Mouse (Mus musculus) limb, embryonic 14.5 days (tissue): Measurements from ENCODE around the gene Mast4. TPM values are rescaled to one million over a fixed set of nuclear protein-coding genes. Genes with fewer than 3 reads are reported as not detected.
A peak's percentile ranks its signal among the peaks of the same experiment; 100 is the strongest.

Source experiments
- ATAC-seq: fragments of 200-750 bp; cut with Nextera tagmentation; 2 replicates; pipeline ENCODE4 v1.8.0; 2017; ENCODE audit warnings: low read depth, moderate number of reproducible peaks, moderate TSS enrichment; ENCODE audit not compliant: low FRiP score
- DNase-seq: peaks from one replicate; pipeline ENCODE4 v3.0.0-alpha.2; 2015; ENCODE audit warnings: low spot score
- H3K27ac ChIP-seq: fragments of 300-500 bp; sonication (generic); replicated peaks from 2 replicates; pipeline ENCODE4 v1.5.1; 2014; ENCODE audit warnings: low read depth, mild to moderate bottlenecking, low read length, moderate library complexity, mixed read lengths
- H3K27me3 ChIP-seq: fragments of 300-500 bp; sonication (generic); 2 replicates; pipeline ENCODE4 v1.6.1; 2014; ENCODE audit warnings: low read length, mixed read lengths; ENCODE audit not compliant: control insufficient read depth, insufficient read depth
- H3K36me3 ChIP-seq: fragments of 300-500 bp; sonication (generic); 2 replicates; pipeline ENCODE4 v1.6.1; 2014; ENCODE audit warnings: mild to moderate bottlenecking, low read length, moderate library complexity, mixed read lengths; ENCODE audit not compliant: control insufficient read depth, insufficient read depth
- H3K4me1 ChIP-seq: fragments of 300-500 bp; sonication (generic); 2 replicates; pipeline ENCODE4 v1.6.1; 2014; ENCODE audit warnings: antibody characterized with exemption, low read length, mixed read lengths; ENCODE audit not compliant: control insufficient read depth, insufficient read depth
- H3K4me2 ChIP-seq: fragments of 300-500 bp; sonication (generic); replicated peaks from 2 replicates; pipeline ENCODE4 v1.6.1; 2014; ENCODE audit warnings: low read depth, mild to moderate bottlenecking, low read length, moderate library complexity; ENCODE audit not compliant: severe bottlenecking
- H3K4me3 ChIP-seq: fragments of 300-500 bp; sonication (generic); replicated peaks from 2 replicates; pipeline ENCODE4 v1.5.1; 2014; ENCODE audit warnings: low read length
- H3K9ac ChIP-seq: fragments of 300-500 bp; sonication (generic); 2 replicates; pipeline ENCODE4 v1.6.1; 2014; ENCODE audit warnings: mild to moderate bottlenecking, low read depth, low read length, moderate library complexity; ENCODE audit not compliant: severe bottlenecking
- H3K9me3 ChIP-seq: fragments of 300-500 bp; sonication (generic); 2 replicates; pipeline ENCODE4 v1.6.1; 2016; ENCODE audit warnings: low read length; ENCODE audit not compliant: control insufficient read depth
- POLR2A ChIP-seq: fragments of 200-500 bp; IDR thresholded peaks from 2 replicates; pipeline ENCODE4 v1.8.0; 2012; ENCODE audit warnings: inconsistent platforms, mild to moderate bottlenecking, moderate library complexity, borderline replicate concordance; ENCODE audit not compliant: insufficient read depth, insufficient read length; ENCODE audit errors: extremely low read depth
- WGBS: fragments of 180-500 bp; shearing (Covaris S2); extraction: QIAGEN DNeasy Blood & Tissue Kit; methylation state at CpG from one replicate; pipeline ENCODE4 v1.1.7; 2014; 5-methylcytosine and 5-hydroxymethylcytosine counted together
- polyA plus RNA-seq, 2 experiments: library from polyadenylated mRNA; depleted of rRNA in 1 of 2; stranded (reverse) in 1 of 2; unstranded in 1 of 2; fragments of >200 nt; fragmentation: Nextera tagmentation in 1 of 2; extraction: Ambion mirVana in 1 of 2; gene quantifications; 2 replicates each; pipeline versions ENCODE4 v1.2.1 to v1.2.3; 2012 to 2014

Gene Mast4
- polyA plus RNA-seq, 2 experiments, result 12.5 to 25.2 TPM

DNA sequence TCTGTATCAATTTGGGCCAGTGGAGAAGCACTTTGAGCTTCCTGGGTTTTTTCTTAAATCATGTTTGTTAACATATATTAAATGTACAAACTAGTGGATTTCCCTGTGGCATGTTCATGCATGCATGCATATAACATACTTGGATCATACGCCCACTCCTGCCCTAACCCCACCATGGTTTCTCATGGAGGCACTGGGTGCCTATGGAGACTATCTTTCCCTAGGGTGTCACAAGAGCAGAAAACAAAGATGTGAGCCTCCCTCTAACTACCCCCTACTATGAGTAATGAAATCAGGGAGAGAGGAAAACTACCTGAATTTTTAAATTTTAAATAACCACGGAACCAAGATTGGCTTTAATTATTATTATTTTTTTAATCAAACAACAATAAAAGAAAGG is 32.2 kb downstream of the Mast4 start:
- ATAC-seq, result no peak

DNA sequence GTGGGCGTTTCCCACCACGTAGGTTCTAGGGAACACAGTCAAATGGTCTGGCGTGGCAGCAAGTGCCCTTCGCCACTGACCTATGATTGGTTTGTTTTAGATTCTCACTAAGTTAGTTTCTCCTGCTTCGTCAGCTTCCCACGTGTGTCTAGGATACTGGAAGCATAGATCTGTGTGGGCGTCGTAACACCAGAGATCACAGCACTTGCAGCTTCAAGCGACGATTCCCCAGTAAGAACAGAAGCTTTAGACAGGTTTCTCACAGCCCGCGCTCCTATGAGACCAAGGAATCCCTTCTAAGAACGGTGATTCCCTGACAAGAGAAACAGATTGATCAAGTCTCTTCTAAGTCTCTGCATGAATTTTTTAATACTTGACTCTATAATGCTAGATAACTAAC is 39.9 kb downstream of the Mast4 start:
- Histone ChIP-seq H3K4me3 (no peak overlapping the region), H3K36me3 (no peaks in the 10 kb centered on the region), H3K9ac (no peak overlapping the region), H3K4me2 (no peak overlapping the region), H3K27ac (no peak overlapping the region), H3K9me3 (no peaks in the 10 kb centered on the region), H3K4me1 (no peaks in the 10 kb centered on the region), H3K27me3 (no peaks in the 10 kb centered on the region)
- TF ChIP-seq POLR2A, result no peak
- no peak for ATAC-seq
- 92% methylated on average over 13 of the region's 13 CpGs for WGBS
- no peak for DNase-seq

More for the DNA sequence above, 32.2 kb downstream of the Mast4 start:
- H3K27me3 ChIP-seq, result no peaks in the 10 kb centered on the region
- DNase-seq, result no peak
- 80% methylated on average over 2 of the region's 2 CpGs for WGBS
- H3K36me3 ChIP-seq, result no peaks in the 10 kb centered on the region
- H3K9ac ChIP-seq, result no peak overlapping the region
- peaks cover 13% of the 10 kb centered on the region for H3K4me1 ChIP-seq
- H3K27ac ChIP-seq, result no peak overlapping the region
- H3K4me3 ChIP-seq, result no peak overlapping the region
- no peak overlapping the region for H3K4me2 ChIP-seq
- TF ChIP-seq POLR2A, result no peak
- H3K9me3 ChIP-seq, result no peaks in the 10 kb centered on the region

- H3K27ac ChIP-seq, result 0 out of 2 replicates have a peak overlapping the region, but pooled peaks have one; percentile 26
- DNase-seq (peak; percentile 42), ATAC-seq (peak; percentile 73; the same call in 1 of the 2 replicates)
Observed at GRCm38 (mm10) chr13:103293121-103293520, 41.2 kb downstream of the Mast4 start.

DNA sequence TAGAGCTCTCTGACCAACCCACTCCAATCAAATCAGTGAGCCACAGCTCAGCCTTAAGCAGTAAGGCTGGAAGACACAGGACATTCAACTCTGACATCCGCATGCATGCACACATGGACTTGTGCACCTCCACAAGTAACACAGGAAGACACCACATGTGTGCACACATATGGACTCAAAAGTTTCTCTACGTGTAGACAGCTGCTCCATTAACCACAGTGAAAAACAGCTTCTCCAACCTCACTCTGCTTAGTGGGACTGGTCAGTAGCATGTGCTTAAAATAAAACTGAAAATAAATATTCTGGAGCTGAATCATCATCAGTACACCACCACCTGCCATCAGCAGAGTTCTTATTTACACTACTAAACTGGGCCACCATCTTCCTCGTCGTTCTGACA is 43.2 kb downstream of the Mast4 start:
- no peak overlapping the region for H3K27ac ChIP-seq
- ATAC-seq, result no peak
- no peak overlapping the region for H3K4me2 ChIP-seq
- H3K4me3 ChIP-seq, result no peak overlapping the region
- H3K27me3 ChIP-seq, result no peaks in the 10 kb centered on the region
- H3K9ac ChIP-seq, result no peak overlapping the region
- no peak for DNase-seq
- WGBS, result 80% methylated on average over 4 of the region's 4 CpGs
- H3K9me3 ChIP-seq, result no peaks in the 10 kb centered on the region
- TF ChIP-seq POLR2A, result no peak
- H3K4me1 ChIP-seq, result no peaks in the 10 kb centered on the region
- no peaks in the 10 kb centered on the region for H3K36me3 ChIP-seq

More at GRCm38 (mm10) chr13:103293121-103293520, 41.2 kb downstream of the Mast4 start:
- H3K27me3 ChIP-seq, result no peaks in the 10 kb centered on the region
- no peaks in the 10 kb centered on the region for H3K36me3 ChIP-seq
- H3K4me2 ChIP-seq, result no peak overlapping the region
- TF ChIP-seq POLR2A, result no peak
- no peak overlapping the region for H3K4me3 ChIP-seq
- no peak overlapping the region for H3K9ac ChIP-seq
- WGBS, result 44% methylated on average over 1 of the region's 1 CpGs
- H3K4me1 ChIP-seq, result no peaks in the 10 kb centered on the region
- no peaks in the 10 kb centered on the region for H3K9me3 ChIP-seq

- DNase-seq (peak; percentile 21), ATAC-seq (no peak)
- WGBS, result 77% methylated on average over 5 of the region's 5 CpGs
- Histone ChIP-seq H3K4me1 (peaks cover 10% of the 10 kb centered on the region; the same call in 1 of the 2 replicates), H3K4me2 (no peak overlapping the region), H3K4me3 (no peak overlapping the region), H3K27ac (no peak overlapping the region), H3K9ac (no peak overlapping the region), H3K27me3 (no peaks in the 10 kb centered on the region), H3K9me3 (no peaks in the 10 kb centered on the region), H3K36me3 (no peaks in the 10 kb centered on the region)
- TF ChIP-seq POLR2A, result no peak
Observed at GRCm38 (mm10) chr13:103285821-103286220, 48.5 kb downstream of the Mast4 start.

- H3K9me3 ChIP-seq, result no peaks in the 10 kb centered on the region
- ATAC-seq (no peak), DNase-seq (no peak)
- H3K36me3 ChIP-seq, result no peaks in the 10 kb centered on the region
- peaks cover 10% of the 10 kb centered on the region; the same call in 1 of the 2 replicates for H3K4me1 ChIP-seq
- H3K4me3 ChIP-seq, result no peak overlapping the region
- H3K9ac ChIP-seq, result no peak overlapping the region
- no peak overlapping the region for H3K4me2 ChIP-seq
- no peaks in the 10 kb centered on the region for H3K27me3 ChIP-seq
- no peak overlapping the region for H3K27ac ChIP-seq
- TF ChIP-seq POLR2A, result no peak
- WGBS, result 77% methylated on average over 7 of the region's 7 CpGs
Observed at GRCm38 (mm10) chr13:103285036-103285435, 49.3 kb downstream of the Mast4 start.
